Mouse (Mus musculus) mouse embryonic stem cell (cell line): ENCODE measurements around the gene Cdk5r2.

Source experiments
- in situ Hi-C, 2 experiments: fragments of 300-500 bp; cut with MboI; formaldehyde crosslinking; loops; 1 replicate in 1 of 2; 3 replicates in 1 of 2; pipeline ENCODE4 v1.14.3; 2019 to 2020; ENCODE audit warnings: low sequenced_read_pairs in 2 of 2, low pct_unique_long_range_greater_than_20kb in 1 of 2, mixed read lengths in 1 of 2; ENCODE audit not compliant: unreplicated experiment in 1 of 2

Cdk5r2 gene

GRCm38 (mm10) chr1:74882828-74883227, 28.1 kb downstream of the Cdk5r2 start:
- in situ Hi-C loops: loop anchor here in 1 of 2 experiments (5.0 kb wide), 2 partner anchors 76 to 111 kb away; partner anchors contain the start of gene Wnt6

DNA sequence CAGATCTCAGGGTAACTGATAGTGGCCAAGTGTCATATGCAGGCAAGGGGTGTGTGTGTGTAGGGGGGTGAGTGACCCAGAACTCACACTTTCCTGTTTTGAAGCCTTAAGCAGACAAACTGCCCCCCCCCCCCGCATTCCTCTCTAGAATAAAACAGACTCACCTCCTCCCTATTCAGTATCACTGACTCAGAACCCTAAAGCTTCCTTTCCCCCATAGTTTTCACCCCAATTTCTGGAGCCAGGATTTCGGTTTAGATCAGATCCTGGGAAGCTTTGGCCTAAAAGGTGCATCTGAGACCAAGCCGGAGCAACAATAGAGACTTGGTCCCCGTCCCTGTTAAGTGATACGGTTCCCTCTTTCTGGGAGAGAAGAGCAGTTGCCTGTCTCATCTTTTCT, 28.7 kb downstream of the Cdk5r2 start:
- in situ Hi-C loops: loop anchor here in 1 of 2 experiments (5.0 kb wide), 2 partner anchors 76 to 111 kb away; partner anchors contain the start of gene Wnt6

DNA sequence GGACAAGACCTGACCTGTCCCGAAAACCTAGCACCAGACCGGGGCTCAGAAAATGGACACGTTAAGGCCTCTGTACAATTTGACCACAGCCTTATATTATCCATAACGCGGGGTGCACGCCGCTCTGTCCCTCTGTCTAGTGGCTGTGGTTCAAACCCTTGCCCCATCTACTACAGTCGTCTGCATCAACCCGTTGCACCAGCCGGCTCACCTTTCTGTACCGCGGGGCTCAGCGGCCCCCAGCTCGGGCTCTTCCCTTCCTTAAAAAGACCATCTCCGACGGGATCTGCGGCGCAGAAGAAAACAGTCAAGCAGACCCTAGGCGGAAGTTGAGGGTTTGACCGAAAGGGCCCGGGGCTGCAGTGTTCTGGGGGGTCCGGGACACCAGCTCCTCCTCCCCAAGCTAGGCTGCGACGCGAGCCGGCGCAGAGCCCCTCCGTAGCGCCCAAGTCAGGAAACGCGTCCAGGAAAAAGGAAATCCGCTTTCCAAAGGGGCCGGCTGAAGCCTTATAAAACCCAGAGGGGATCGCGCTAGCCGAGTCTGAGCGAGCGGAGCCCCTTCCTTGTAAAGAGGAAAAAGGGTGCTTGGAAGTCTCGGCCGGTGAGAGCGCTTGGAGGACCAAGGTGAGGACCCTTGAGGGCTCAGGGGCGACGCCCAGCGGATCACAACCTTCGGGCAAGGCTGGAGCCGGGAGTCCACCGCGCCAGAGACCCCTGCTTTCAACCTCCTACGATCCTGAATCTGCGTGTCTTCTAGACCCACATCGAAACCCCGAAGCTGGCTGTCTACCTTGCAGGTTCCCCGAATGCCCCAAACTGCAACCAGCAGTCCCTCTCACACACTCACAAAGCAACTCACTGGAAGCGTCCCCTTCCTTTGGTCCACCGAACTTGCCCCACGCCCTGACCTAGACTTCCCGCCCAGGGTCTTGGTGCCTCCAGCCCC, 29.7 kb downstream of the Cdk5r2 start:
- in situ Hi-C loops: loop anchor here in 1 of 2 experiments (5.0 kb wide), 2 partner anchors 77 to 112 kb away; partner anchors contain the start of gene Wnt6

DNA sequence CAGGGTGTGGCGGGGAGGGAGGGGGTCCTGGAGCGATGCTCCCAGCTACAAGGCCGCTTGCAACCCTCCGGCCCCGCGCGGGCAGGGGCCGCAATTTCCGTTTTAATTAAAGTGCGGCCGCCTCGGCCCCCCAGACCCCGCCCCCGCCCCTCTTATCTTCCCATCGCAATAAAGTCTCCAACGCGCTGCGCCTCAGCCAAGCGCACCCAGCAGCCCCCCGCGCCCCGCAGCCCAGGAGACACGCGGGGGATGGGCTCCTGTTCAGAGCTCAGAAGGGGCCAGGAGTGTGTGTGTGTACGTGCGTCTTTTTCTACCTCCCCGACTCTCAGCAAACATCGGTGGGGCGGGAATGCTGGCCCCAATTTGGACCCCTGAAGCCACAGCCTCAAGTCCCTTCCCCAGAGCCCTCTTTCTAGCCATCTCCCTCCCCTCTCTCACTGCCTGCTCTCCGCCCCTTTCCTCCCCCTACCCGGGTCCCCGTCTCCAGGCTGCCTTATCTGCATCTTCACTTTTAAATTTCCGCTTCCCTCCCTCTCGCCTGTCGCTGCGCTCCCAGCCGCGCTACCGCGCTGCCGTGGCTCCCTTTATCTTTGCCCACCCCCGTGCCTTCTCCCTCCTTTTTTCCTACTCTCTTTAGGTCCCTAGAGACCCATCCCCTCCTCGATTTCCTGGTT, 30.8 kb downstream of the Cdk5r2 start, which contains the start of gene Fev:
Fev (minus strand) TSS at position 51 of the 674 bp plus-strand sequence.
- in situ Hi-C loops: no loop called here

GRCm38 (mm10) chr1:74891513-74891912, 36.8 kb downstream of the Cdk5r2 start:
- in situ Hi-C loops: loop anchor here in 1 of 2 experiments (5.0 kb wide), 1 partner anchor 56 kb away; no protein-coding TSS in a partner anchor

DNA sequence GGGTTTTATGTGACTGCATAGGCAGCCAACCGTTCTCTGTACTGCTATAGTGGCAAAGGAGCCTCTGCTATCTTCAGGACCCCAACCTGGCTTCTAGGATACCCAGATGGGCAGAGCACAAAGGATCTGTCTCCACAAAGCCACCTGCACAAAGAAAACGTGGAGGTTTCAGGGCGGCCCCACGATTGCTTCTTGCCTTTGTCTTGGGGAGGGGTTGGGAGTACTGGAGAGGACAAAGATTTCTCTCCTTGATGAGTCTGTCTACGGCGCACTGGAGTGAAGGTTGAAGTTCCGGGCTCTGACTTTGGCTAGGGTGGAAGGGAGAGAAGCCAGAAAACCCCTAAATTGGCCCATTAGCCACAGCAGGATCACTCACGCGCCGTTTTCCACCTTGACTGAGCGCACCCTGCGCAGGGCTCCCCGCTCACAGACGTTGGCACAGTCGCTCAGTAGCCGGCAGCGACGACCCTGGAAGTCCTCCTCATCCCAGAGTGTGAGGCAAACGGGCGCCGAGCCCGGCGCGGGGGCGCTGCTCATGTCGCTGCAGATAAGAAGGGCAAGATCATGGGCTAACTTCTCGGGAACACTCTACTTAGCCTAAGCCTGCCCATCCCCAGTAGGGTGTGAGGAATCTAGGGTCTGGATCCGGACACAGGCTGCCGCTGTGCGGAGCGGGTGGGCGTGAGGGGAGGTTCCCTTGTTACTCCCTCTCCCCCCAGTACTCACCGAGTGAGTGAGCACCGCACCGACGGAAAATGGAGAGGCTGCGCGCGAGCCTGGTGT, 37.8 kb downstream of the Cdk5r2 start:
- in situ Hi-C loops: loop anchor here in 1 of 2 experiments (5.0 kb wide), 1 partner anchor 55 kb away; no protein-coding TSS in a partner anchor

GRCm38 (mm10) chr1:74893134-74893855, 38.6 kb downstream of the Cdk5r2 start, which contains the start of gene Cryba2:
TSS of gene Cryba2 (minus strand) at chr1:74893143.
- in situ Hi-C loops: loop anchor here in 1 of 2 experiments (5.0 kb wide), 1 partner anchor 54 kb away; no protein-coding TSS in a partner anchor

DNA sequence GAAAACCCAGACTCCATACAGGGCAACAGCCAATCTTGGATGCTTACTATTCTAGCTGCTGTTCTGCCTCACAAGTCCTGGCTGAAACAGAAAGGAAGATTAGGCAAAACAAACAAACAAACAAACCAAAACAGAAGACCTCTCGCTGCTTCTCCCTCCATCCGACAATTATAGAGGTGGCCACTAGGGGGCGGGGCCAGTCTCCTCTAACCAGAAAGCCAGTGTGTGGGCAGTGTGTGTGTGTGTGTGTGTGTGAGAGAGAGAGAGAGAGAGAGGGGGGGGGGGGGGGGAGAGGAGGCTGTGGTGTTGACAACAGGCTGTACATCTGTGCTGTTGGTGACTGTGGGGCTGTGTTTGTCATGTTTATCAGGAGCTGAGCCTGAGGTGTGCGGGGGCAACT, 40.2 kb downstream of the Cdk5r2 start:
- in situ Hi-C loops: loop anchor here in 1 of 2 experiments (5.0 kb wide), 1 partner anchor 52 kb away; no protein-coding TSS in a partner anchor

DNA sequence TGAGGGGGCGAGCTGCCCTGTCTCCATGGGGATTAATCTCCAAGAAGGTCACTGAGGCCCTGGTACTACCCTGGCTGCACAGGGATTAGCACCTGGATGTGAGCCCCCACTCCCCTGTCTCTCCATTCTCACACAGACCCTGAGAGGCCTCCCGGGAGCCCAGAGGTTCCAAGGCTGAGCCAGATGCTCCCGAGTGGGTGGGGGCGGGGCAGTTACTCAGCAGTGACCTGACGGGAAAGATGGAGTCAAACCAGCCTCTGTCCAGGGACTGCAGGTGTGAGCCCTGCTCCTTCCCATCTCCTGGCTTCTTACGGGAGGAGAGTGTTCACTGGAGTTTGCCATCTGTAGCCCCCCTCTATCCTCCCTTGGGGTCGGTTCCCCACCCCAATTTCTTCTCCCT, 43.2 kb downstream of the Cdk5r2 start:
- in situ Hi-C loops: no loop called here

GRCm38 (mm10) chr1:74898656-74899431, 44.1 kb downstream of the Cdk5r2 start:
- in situ Hi-C loops: no loop called here

- in situ Hi-C loops: no loop called here
Observed at GRCm38 (mm10) chr1:74900341-74901285, 45.9 kb downstream of the Cdk5r2 start.

- in situ Hi-C loops: no loop called here
Observed at GRCm38 (mm10) chr1:74901686-74902085, 47.0 kb downstream of the Cdk5r2 start.

- in situ Hi-C loops: no loop called here
Observed at GRCm38 (mm10) chr1:74902191-74902590, 47.5 kb downstream of the Cdk5r2 start.
